Mouse (Mus musculus): ENCODE measurements around the gene Gstm4. TPM values are rescaled to one million over a fixed set of nuclear protein-coding genes. Genes with fewer than 3 reads are reported as not detected.
A peak's percentile ranks its signal among the peaks of the same experiment; 100 is the strongest.

Gene Gstm4
- polyA plus RNA-seq, 1 experiment = 0.39 TPM

GRCm38 (mm10) chr3:108090561-108090960 is 45.9 kb upstream of the Gstm4 start:
- Histone ChIP-seq H3K36me3 (ENCODE audit: control insufficient read depth, insufficient read depth) (no peaks in the 10 kb centered on the region), H3K79me2 (ENCODE audit: control insufficient read depth, insufficient read depth) (peaks cover 17% of the 10 kb centered on the region), H3K79me3 (ENCODE audit: low read depth) (no peaks in the 10 kb centered on the region), H3K27me3 (ENCODE audit: control insufficient read depth, insufficient read depth, insufficient read length) (no peaks in the 10 kb centered on the region), H3K4me3 (ENCODE audit: insufficient read depth, poor library complexity, severe bottlenecking) (no peak overlapping the region), H3ac (ENCODE audit: control insufficient read depth, insufficient read length, low read depth) (no peak overlapping the region)
- TF ChIP-seq MYOG (IDR thresholded peaks at IDR 0.05; ENCODE audit: control insufficient read depth, extremely low read depth, insufficient read length) (no peak), CTCF (IDR thresholded peaks at IDR 0.05; ENCODE audit: control insufficient read depth, insufficient read depth, insufficient read length) (no peak), USF1 (IDR thresholded peaks at IDR 0.05; ENCODE audit: low read depth) (no peak)

DNA sequence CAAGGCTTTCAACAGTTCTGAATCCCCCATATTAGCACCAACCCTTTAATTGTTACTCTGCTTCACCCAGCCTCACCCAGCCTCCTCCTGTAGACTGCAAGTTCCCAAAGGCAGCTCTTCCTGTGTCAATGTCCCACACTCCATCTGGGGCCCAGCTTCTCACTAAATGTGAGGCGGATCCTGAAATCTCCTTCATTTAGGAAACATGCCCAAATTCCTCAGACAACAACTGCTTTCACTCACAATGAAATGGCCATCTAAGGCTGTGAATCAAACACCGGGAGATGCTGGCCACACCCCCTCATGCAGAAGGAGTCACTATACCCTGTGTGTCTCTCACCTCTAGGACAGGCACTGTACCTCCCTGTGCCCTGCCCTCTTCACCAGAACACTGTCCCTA is 45.2 kb upstream of the Gstm4 start:
- H3K79me2 ChIP-seq (ENCODE audit: control insufficient read depth, insufficient read depth) = peaks cover 24% of the 10 kb centered on the region
- H3ac ChIP-seq (ENCODE audit: control insufficient read depth, insufficient read length, low read depth) = no peak overlapping the region
- H3K27me3 ChIP-seq (ENCODE audit: control insufficient read depth, insufficient read depth, insufficient read length) = no peaks in the 10 kb centered on the region
- no peaks in the 10 kb centered on the region for H3K36me3 ChIP-seq (ENCODE audit: control insufficient read depth, insufficient read depth)
- no peak for TF ChIP-seq USF1 (IDR thresholded peaks at IDR 0.05; ENCODE audit: low read depth)
- no peak for TF ChIP-seq FOSL1 (IDR thresholded peaks at IDR 0.05; ENCODE audit: insufficient read depth, low read length, poor library complexity, severe bottlenecking)
- TF ChIP-seq MYOG (IDR thresholded peaks at IDR 0.05; ENCODE audit: control insufficient read depth, extremely low read depth, insufficient read length) = no peak
- no peak for TF ChIP-seq CTCF (IDR thresholded peaks at IDR 0.05; ENCODE audit: control insufficient read depth, insufficient read depth, insufficient read length)
- TF ChIP-seq MAX (IDR thresholded peaks at IDR 0.05) = no peak
- TF ChIP-seq CEBPB (IDR thresholded peaks at IDR 0.05; ENCODE audit: low read depth) = no peak
- no peak for TF ChIP-seq MYOD1 (IDR thresholded peaks at IDR 0.05; ENCODE audit: control insufficient read depth, insufficient read length, low read depth)
- H3K4me3 ChIP-seq (ENCODE audit: insufficient read depth, poor library complexity, severe bottlenecking) = no peak overlapping the region
- H3K79me3 ChIP-seq (ENCODE audit: low read depth) = peaks cover under 1% of the 10 kb centered on the region

- peaks cover 11% of the 10 kb centered on the region for H3K79me3 ChIP-seq (ENCODE audit: low read depth)
- H3K36me3 ChIP-seq (ENCODE audit: control insufficient read depth, insufficient read depth) = peaks cover 4% of the 10 kb centered on the region
- TF ChIP-seq MYOG (IDR thresholded peaks at IDR 0.05; ENCODE audit: control insufficient read depth, extremely low read depth, insufficient read length) (no peak), MYOD1 (IDR thresholded peaks at IDR 0.05; ENCODE audit: control insufficient read depth, insufficient read length, low read depth) (no peak), USF1 (IDR thresholded peaks at IDR 0.05; ENCODE audit: low read depth) (no peak), MAX (IDR thresholded peaks at IDR 0.05) (no peak), CTCF (IDR thresholded peaks at IDR 0.05; ENCODE audit: control insufficient read depth, insufficient read depth, insufficient read length) (no peak), FOSL1 (IDR thresholded peaks at IDR 0.05; ENCODE audit: insufficient read depth, low read length, poor library complexity, severe bottlenecking) (no peak), CEBPB (IDR thresholded peaks at IDR 0.05; ENCODE audit: low read depth) (no peak)
- H3K79me2 ChIP-seq (ENCODE audit: control insufficient read depth, insufficient read depth) = peaks cover 34% of the 10 kb centered on the region
- no peak overlapping the region for H3ac ChIP-seq (ENCODE audit: control insufficient read depth, insufficient read length, low read depth)
- H3K4me3 ChIP-seq (ENCODE audit: insufficient read depth, poor library complexity, severe bottlenecking) = no peak overlapping the region
- H3K27me3 ChIP-seq (ENCODE audit: control insufficient read depth, insufficient read depth, insufficient read length) = no peaks in the 10 kb centered on the region
These were observed 44.2 kb upstream of the Gstm4 start for GRCm38 (mm10) chr3:108088842-108089380.

DNA sequence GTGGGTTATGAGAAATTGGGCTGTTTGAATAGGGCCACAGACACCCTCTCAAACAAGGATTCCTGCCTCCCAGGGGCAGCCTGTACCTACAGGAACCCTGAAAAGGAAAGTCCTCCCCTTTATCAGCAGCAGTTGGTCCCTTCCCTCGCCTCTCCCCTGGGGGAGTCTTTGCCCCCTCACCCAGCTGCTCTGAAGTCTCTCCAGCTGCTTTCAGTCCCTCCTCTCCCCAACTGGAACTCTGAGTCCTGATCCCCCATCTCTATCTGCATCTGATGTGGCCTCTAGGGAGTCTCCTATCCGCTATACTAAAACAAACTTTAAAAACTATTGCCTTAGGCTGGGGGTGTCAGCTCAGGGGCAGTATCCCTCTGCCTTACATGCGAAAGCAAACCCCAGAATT is 42.6 kb upstream of the Gstm4 start:
- TF ChIP-seq MYOD1 (IDR thresholded peaks at IDR 0.05; ENCODE audit: control insufficient read depth, insufficient read length, low read depth) (no peak), FOSL1 (IDR thresholded peaks at IDR 0.05; ENCODE audit: insufficient read depth, low read length, poor library complexity, severe bottlenecking) (no peak)
- no peaks in the 10 kb centered on the region for H3K27me3 ChIP-seq (ENCODE audit: control insufficient read depth, insufficient read depth, insufficient read length)
- peaks cover 27% of the 10 kb centered on the region for H3K79me3 ChIP-seq (ENCODE audit: low read depth)
- H3ac ChIP-seq (ENCODE audit: control insufficient read depth, insufficient read length, low read depth) = no peak overlapping the region
- H3K79me2 ChIP-seq (ENCODE audit: control insufficient read depth, insufficient read depth) = peaks cover 50% of the 10 kb centered on the region
- peak overlapping the region; percentile 79 for H3K4me3 ChIP-seq (ENCODE audit: insufficient read depth, poor library complexity, severe bottlenecking)
- H3K36me3 ChIP-seq (ENCODE audit: control insufficient read depth, insufficient read depth) = peaks cover 14% of the 10 kb centered on the region

- Histone ChIP-seq H3ac (ENCODE audit: control insufficient read depth, insufficient read length, low read depth) (peak within 1 kb of the TSS; percentile 87), H3K36me3 (ENCODE audit: control insufficient read depth, insufficient read depth) (peaks cover 14% of the 10 kb centered on the region), H3K4me3 (ENCODE audit: insufficient read depth, poor library complexity, severe bottlenecking) (peak within 1 kb of the TSS; percentile 79), H3K27me3 (ENCODE audit: control insufficient read depth, insufficient read depth, insufficient read length) (no peaks in the 10 kb centered on the region), H3K79me2 (ENCODE audit: control insufficient read depth, insufficient read depth) (peaks cover 58% of the 10 kb centered on the region), H3K79me3 (ENCODE audit: low read depth) (peaks cover 35% of the 10 kb centered on the region)
- TF ChIP-seq CTCF (IDR thresholded peaks at IDR 0.05; ENCODE audit: control insufficient read depth, insufficient read depth, insufficient read length) (no peak), USF1 (IDR thresholded peaks at IDR 0.05; ENCODE audit: low read depth) (peak; percentile 83), CEBPB (IDR thresholded peaks at IDR 0.05; ENCODE audit: low read depth) (peak; percentile 20), MAX (IDR thresholded peaks at IDR 0.05) (peak; percentile 96), MYOD1 (IDR thresholded peaks at IDR 0.05; ENCODE audit: control insufficient read depth, insufficient read length, low read depth) (peak; percentile 64)
These were observed 41.8 kb upstream of the Gstm4 start, which contains the start of gene Ampd2 for GRCm38 (mm10) chr3:108086470-108086979. Gene Ampd2 (minus strand): TSS chr3:108086651.

DNA sequence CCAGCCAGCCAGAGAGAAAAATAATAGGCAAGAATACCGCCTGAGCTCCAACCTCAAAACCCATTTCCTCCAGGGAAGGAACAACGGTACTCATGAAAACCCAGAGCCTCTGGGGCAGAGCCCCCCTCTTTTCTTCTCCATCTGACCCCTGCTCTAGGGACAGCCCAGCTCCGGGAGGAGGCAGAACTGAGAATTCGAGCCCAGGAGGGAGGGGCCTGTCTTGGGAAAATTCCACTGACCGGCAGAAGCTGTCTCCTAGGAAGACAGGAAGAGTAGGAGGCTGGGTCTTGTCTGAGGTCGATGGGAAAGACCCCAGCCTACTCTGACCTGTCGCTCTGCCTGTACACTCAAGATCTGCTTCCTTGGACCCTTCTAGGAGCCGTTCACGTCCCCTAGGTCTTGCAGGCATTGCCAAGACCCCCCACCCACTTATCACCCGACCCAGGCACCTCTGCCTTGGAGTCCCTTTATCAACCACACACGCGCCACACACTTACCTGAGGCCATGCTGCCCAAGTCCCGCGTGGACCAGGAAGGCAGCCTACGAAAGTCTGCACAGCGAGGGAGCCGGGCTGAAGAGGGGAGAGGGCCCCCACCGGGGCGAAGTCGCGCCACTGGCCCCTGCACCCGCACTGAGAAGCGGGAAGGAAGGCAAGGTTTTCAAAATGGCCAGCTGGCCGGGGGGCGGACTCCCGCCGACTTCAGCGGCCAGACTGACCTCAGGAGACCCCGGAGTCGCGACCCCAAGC is 41.2 kb upstream of the Gstm4 start:
- TF ChIP-seq MYOG (IDR thresholded peaks at IDR 0.05; ENCODE audit: control insufficient read depth, extremely low read depth, insufficient read length) = no peak
- TF ChIP-seq MYOD1 (IDR thresholded peaks at IDR 0.05; ENCODE audit: control insufficient read depth, insufficient read length, low read depth) = no peak
- TF ChIP-seq CTCF (IDR thresholded peaks at IDR 0.05; ENCODE audit: control insufficient read depth, insufficient read depth, insufficient read length) = no peak
- TF ChIP-seq FOSL1 (IDR thresholded peaks at IDR 0.05; ENCODE audit: insufficient read depth, low read length, poor library complexity, severe bottlenecking) = no peak
- no peak for TF ChIP-seq CEBPB (IDR thresholded peaks at IDR 0.05; ENCODE audit: low read depth)
- TF ChIP-seq USF1 (IDR thresholded peaks at IDR 0.05; ENCODE audit: low read depth) = no peak
- no peak for TF ChIP-seq MAX (IDR thresholded peaks at IDR 0.05)
- Histone ChIP-seq H3K27me3 (ENCODE audit: control insufficient read depth, insufficient read depth, insufficient read length) (no peaks in the 10 kb centered on the region), H3K79me3 (ENCODE audit: low read depth) (peaks cover 38% of the 10 kb centered on the region), H3K79me2 (ENCODE audit: control insufficient read depth, insufficient read depth) (peaks cover 64% of the 10 kb centered on the region), H3K4me3 (ENCODE audit: insufficient read depth, poor library complexity, severe bottlenecking) (peak overlapping the region; percentile 79), H3ac (ENCODE audit: control insufficient read depth, insufficient read length, low read depth) (peak overlapping the region; percentile 87), H3K36me3 (ENCODE audit: control insufficient read depth, insufficient read depth) (peaks cover 14% of the 10 kb centered on the region)

All from C2C12 (cell line).